Mouse (Mus musculus) heart, embryonic 10.5 days (tissue): ENCODE results near the gene Gm15217. TPM values are rescaled to one million over a fixed set of nuclear protein-coding genes. Genes with fewer than 3 reads are reported as not detected.

Experiments used
- DNase-seq: peaks from one replicate; pipeline ENCODE4 v3.0.0-alpha.2; 2017; ENCODE audit warnings: low spot score
- H3K27ac ChIP-seq: fragments of 300-500 bp; sonication (generic); 2 replicates; pipeline ENCODE4 v1.5.1; 2016; ENCODE audit warnings: mild to moderate bottlenecking
- H3K27me3 ChIP-seq: fragments of 300-500 bp; sonication (generic); 2 replicates; pipeline ENCODE4 v1.6.1; 2016; ENCODE audit warnings: mild to moderate bottlenecking; ENCODE audit not compliant: poor library complexity, insufficient read depth, severe bottlenecking
- H3K36me3 ChIP-seq: fragments of 300-500 bp; sonication (generic); 2 replicates; pipeline ENCODE4 v1.6.1; 2016; ENCODE audit warnings: mild to moderate bottlenecking, moderate library complexity
- H3K4me1 ChIP-seq: fragments of 300-500 bp; sonication (generic); 2 replicates; pipeline ENCODE4 v1.6.1; 2016; ENCODE audit warnings: mild to moderate bottlenecking
- H3K4me3 ChIP-seq: fragments of 300-500 bp; sonication (generic); 2 replicates; pipeline ENCODE4 v1.5.1; 2016; ENCODE audit warnings: mild to moderate bottlenecking, moderate library complexity
- H3K9me3 ChIP-seq: fragments of 300-500 bp; sonication (generic); 2 replicates; pipeline ENCODE4 v1.6.1; 2016; ENCODE audit warnings: mild to moderate bottlenecking, moderate library complexity
- WGBS: fragments of 180-500 bp; shearing (Covaris S2); methylation state at CpG from one replicate; pipeline ENCODE4 v1.1.7; 2016; 5-methylcytosine and 5-hydroxymethylcytosine counted together
- polyA plus RNA-seq: library from polyadenylated mRNA; unstranded; fragments of >200 nt; fragmentation: Nextera tagmentation; extraction: Ambion mirVana; gene quantifications from 2 replicates; pipeline ENCODE4 v1.2.1, GENCODE M21; 2016

Gene Gm15217
- polyA plus RNA-seq, 1 experiment from 2014 or later, result 0.87 TPM

DNA sequence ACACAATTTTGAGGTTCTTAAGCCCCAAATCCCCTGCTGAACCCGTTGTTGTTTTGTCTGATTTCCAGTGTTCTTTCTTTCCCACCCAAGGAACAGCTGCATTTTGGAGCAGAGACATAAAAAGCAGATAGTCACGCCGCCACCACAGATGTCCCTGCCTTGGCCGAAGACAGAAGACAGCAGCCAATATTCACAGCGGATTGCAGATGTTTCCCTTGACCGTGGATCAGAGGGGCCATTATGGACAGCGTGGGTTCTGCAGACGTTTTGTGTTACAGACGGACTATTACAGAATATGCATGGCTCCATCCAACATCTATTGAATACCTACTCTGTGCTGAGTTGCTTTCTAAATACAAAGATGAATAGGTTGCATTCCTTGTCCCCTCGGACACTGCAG is 29.8 kb downstream of the Gm15217 start:
- no peak for DNase-seq
- H3K4me1 ChIP-seq, result peaks cover 14% of the 10 kb centered on the region; the same call in 1 of the 2 replicates
- no peak overlapping the region for H3K27ac ChIP-seq
- 86% methylated on average over 10 of the region's 10 CpGs for WGBS
- no peaks in the 10 kb centered on the region for H3K36me3 ChIP-seq
- H3K27me3 ChIP-seq, result no peaks in the 10 kb centered on the region
- no peaks in the 10 kb centered on the region for H3K9me3 ChIP-seq
- H3K4me3 ChIP-seq, result no peak overlapping the region

DNA sequence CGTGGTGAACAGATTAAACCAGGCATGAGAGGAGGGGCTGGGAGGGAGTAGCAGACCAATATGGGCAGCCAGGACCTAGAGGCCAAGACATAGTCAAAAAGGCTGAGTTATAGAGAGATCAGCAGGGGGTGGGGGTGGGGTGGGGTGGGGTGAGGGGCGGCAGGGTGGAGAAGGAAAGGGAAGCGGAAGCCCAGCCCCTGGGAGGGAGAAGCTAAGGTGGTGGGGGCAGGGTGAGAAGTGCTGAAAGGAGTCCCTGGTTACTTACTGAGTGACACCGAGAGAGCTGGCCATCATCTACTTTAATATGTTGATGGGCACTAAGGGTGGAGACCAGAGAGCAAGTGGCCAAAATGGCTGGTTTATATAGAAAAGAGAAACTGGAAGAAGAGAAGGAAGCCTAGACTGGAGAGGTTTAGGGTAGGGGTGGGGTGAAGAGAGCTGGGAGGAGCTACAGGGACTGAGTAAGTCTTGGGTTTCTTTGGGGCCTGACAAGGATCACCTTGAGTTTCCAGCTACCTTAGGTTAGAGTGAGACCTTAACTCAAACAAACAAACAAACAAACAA is 31.4 kb downstream of the Gm15217 start:
- H3K36me3 ChIP-seq, result no peaks in the 10 kb centered on the region
- no peaks in the 10 kb centered on the region; the same call in 1 of the 2 replicates for H3K9me3 ChIP-seq
- no peak overlapping the region for H3K27ac ChIP-seq
- 30% methylated on average over 4 of the region's 4 CpGs for WGBS
- H3K4me3 ChIP-seq, result no peak overlapping the region
- H3K27me3 ChIP-seq, result no peaks in the 10 kb centered on the region
- peaks cover 14% of the 10 kb centered on the region; the same call in 1 of the 2 replicates for H3K4me1 ChIP-seq
- no peak for DNase-seq

DNA sequence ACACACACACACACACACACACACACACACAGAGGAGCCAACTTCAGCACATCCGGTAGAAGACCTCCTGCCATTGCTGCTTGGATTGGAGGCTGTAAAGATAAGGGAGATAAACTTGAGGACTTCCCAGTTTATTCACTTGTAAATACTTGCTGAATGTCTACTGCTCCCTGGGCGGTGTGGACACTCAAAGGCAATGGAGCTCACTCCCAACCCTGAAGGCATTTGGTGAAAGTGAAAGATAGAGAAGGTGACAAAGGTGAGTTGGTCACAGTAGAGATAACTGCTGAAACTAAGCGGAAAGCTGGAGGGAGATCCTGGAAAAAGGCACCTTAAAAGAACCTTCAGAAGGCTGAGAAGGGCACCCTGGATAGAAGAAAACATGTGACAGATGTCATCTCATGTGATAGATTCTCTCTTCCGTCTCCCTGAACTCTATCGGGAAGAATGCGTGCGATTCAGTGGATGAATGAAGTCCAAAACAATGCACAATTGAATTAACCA is 33.3 kb downstream of the Gm15217 start:
- H3K4me3 ChIP-seq, result no peak overlapping the region

DNA sequence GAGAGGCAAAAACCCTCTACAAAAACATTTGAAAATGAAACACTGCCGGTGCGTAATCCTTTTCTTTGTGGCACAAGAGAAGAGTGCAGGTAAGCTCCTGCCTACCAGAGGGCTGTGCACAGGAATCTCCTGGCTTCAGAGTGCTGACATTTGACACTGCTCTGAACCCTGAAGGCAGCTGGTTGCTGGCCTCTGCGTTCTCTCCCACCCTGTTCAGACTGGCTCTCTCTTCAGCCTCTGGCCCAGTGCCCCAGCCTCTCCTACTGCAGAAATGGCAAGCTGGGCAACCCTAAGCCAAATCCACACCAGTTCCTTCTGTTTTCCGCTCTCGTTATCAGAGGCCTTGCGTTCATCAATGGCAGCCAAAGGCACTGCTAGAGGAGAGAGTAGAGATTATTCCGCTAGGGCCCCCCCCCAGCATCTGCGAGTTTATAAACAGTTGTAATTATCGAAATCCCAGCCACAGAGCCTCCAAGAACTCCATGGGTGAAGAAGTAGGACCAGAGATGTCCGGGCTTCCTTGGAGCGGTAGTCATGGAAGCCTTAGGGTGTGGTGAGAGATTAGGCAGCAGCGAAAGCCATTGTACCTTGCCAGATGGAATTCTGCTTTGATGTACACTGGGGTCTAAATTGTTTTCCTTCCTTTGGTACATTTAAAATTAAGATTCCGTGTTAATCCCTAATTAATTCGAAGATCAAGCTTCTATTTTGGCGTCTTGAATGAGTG is 39.3 kb downstream of the Gm15217 start:
- H3K9me3 ChIP-seq, result no peaks in the 10 kb centered on the region; the same call in 1 of the 2 replicates
- 68% methylated on average over 15 of the region's 15 CpGs for WGBS
- H3K27me3 ChIP-seq, result no peaks in the 10 kb centered on the region
- 0 out of 2 replicates have a peak overlapping the region, but pooled peaks have one; percentile 6 for H3K27ac ChIP-seq
- no peak overlapping the region for H3K4me3 ChIP-seq
- no peak for DNase-seq
- no peaks in the 10 kb centered on the region for H3K36me3 ChIP-seq
- peaks cover 10% of the 10 kb centered on the region; the same call in 1 of the 2 replicates for H3K4me1 ChIP-seq

More for the DNA sequence above, 33.3 kb downstream of the Gm15217 start:
- Histone ChIP-seq H3K27me3 (no peaks in the 10 kb centered on the region), H3K36me3 (no peaks in the 10 kb centered on the region), H3K9me3 (no peaks in the 10 kb centered on the region; the same call in 1 of the 2 replicates), H3K27ac (no peak overlapping the region), H3K4me1 (peaks cover 14% of the 10 kb centered on the region; the same call in 1 of the 2 replicates)
- 64% methylated on average over 7 of the region's 7 CpGs for WGBS
- DNase-seq, result no peak

DNA sequence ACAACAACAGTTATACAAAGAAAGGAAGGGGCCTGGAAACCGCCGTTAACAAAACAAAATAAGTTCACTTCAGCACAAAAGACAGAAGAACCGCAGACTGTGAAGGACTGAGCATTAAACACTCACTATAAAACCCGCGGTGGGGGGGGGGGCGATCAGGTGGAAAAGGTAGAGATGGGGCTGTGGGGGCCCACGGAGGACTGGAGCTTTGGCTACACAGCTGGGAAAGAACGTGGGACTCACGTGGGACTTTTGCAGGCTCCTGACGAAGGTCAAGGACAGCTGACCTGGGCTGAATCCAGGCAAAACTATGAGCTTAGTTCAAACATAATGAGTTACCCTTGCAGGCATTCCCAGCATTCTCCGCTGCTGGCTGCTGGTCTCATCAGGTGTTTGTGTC is 40.1 kb downstream of the Gm15217 start:
- no peak overlapping the region for H3K4me3 ChIP-seq
- 63% methylated on average over 11 of the region's 11 CpGs for WGBS
- no peak for DNase-seq
- no peaks in the 10 kb centered on the region for H3K36me3 ChIP-seq
- peaks cover 10% of the 10 kb centered on the region; the same call in 1 of the 2 replicates for H3K4me1 ChIP-seq
- no peaks in the 10 kb centered on the region for H3K27me3 ChIP-seq
- no peaks in the 10 kb centered on the region; the same call in 1 of the 2 replicates for H3K9me3 ChIP-seq
- H3K27ac ChIP-seq, result no peak overlapping the region

DNA sequence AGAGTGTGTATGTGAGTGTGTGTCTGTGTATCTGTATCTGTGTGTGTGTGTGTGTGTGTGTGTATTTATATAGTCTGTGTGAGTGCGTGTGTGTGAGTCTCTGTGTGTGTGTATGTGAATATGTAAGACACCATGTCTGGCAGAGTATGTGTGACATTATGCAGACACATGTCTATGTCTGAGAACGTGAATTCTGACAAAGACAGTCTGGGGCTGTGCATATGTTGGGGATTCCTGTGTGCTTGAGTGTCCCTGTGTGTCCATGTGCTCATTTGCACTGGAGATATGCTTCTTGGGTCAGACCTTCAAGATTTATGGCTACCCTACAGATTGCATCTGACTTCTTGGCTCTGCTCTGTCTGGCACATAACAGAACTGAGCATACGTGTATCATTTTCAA is 42.6 kb downstream of the Gm15217 start:
- Histone ChIP-seq H3K4me3 (no peak overlapping the region), H3K4me1 (peaks cover 10% of the 10 kb centered on the region; the same call in 1 of the 2 replicates), H3K27ac (no peak overlapping the region), H3K27me3 (no peaks in the 10 kb centered on the region), H3K36me3 (no peaks in the 10 kb centered on the region), H3K9me3 (no peaks in the 10 kb centered on the region)
- no peak for DNase-seq
- WGBS, result 81% methylated on average over 3 of the region's 3 CpGs

DNA sequence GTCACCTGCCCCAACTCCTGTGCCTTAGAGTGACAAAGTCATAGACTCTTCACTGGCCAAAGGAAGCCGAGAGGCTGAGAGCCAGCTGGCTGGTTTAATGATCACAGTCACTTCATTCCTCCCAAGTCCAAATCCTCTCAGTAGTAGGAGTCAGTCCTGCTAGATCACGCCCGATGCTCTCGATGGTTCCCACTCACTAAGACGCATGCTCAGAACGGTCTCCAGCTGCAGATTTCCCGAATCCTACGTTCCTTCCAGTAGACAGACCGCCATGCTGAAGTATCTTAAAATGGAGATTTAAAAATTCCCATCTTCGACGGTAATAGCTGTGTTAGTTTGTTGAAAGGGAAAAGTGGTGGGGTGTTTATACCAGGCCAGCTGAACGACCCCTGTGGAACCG is 48.0 kb downstream of the Gm15217 start:
- H3K9me3 ChIP-seq, result no peaks in the 10 kb centered on the region
- H3K27me3 ChIP-seq, result no peaks in the 10 kb centered on the region
- no peak overlapping the region for H3K4me3 ChIP-seq
- DNase-seq, result no peak
- WGBS, result 92% methylated on average over 13 of the region's 13 CpGs
- H3K4me1 ChIP-seq, result no peaks in the 10 kb centered on the region; the same call in 1 of the 2 replicates
- H3K27ac ChIP-seq, result no peak overlapping the region
- H3K36me3 ChIP-seq, result no peaks in the 10 kb centered on the region

DNA sequence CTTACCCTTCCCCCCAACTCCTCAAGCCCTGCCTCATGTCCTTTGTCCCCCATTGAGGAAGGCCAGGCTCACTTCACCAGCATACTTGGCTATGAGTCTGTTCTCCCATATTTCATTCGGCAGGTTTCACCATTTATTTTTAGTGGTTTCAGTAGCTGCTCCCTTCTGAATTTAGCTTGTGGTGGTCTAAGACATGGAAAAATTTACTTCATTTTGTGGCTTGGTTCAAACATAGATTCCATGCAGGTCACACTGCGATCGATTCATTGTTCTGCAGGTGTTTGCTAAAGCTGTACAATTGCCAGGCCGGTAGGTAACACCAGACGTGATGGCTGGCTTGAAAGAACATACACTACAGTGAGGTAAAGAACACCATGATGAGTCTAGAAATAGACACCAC is 51.0 kb downstream of the Gm15217 start:
- H3K27me3 ChIP-seq, result no peaks in the 10 kb centered on the region
- WGBS, result 86% methylated on average over 5 of the region's 5 CpGs
- H3K4me1 ChIP-seq, result no peaks in the 10 kb centered on the region; the same call in 1 of the 2 replicates
- H3K36me3 ChIP-seq, result no peaks in the 10 kb centered on the region
- H3K27ac ChIP-seq, result no peak overlapping the region
- H3K4me3 ChIP-seq, result no peak overlapping the region
- no peaks in the 10 kb centered on the region for H3K9me3 ChIP-seq
- DNase-seq, result no peak

Other genes starting within 250 kb of the Gm15217 start
- gene Bmp4, start 11.3 kb downstream of the Gm15217 start, polyA plus RNA-seq, result 32.0 and 71.3 TPM in 2 replicates